Mouse (Mus musculus): Measurements from ENCODE around the gene Ifitm10. TPM values are rescaled to one million over a fixed set of nuclear protein-coding genes. Genes with fewer than 3 reads are reported as not detected.

Ifitm10 gene
- total and polyA plus RNA-seq, 3 experiments: not detected

- Histone ChIP-seq H3K4me3 (replicated peaks in 1 of 3; ENCODE audit: low read depth in 2 of 3, low read length in 2 of 3, poor library complexity in 1 of 3) (no peak overlapping the region), H3K4me2 (ENCODE audit: insufficient read depth, low read depth, poor library complexity, severe bottlenecking) (no peak overlapping the region), H3K4me1 (ENCODE audit: control insufficient read depth in 1 of 2, insufficient read depth in 2 of 2) (no peaks in the 10 kb centered on the region), H3K79me2 (replicated peaks; ENCODE audit: control insufficient read depth, extremely low read depth, insufficient read depth, poor library complexity, severe bottlenecking) (no peaks in the 10 kb centered on the region), H3K36me3 (replicated peaks in 1 of 2; ENCODE audit: control insufficient read depth in 1 of 2, insufficient read depth in 1 of 2, low read length in 1 of 2) (peaks cover 32 to 53% of the 10 kb centered on the region in 2 experiments), H3K27me3 (replicated peaks) (no peaks in the 10 kb centered on the region), H3K9me3 (replicated peaks; ENCODE audit: low read length) (no peaks in the 10 kb centered on the region), H3K27ac (ENCODE audit: insufficient read depth, low read depth) (no peak overlapping the region), H3K9ac (ENCODE audit: insufficient read depth, low read depth) (no peak overlapping the region)
- TF ChIP-seq MAX (IDR thresholded peaks at IDR 0.05; ENCODE audit: low read length) (no peak), NRF1 (IDR thresholded peaks at IDR 0.05; ENCODE audit: low read depth, low read length) (no peak), NELFE (IDR thresholded peaks at IDR 0.05; ENCODE audit: low read depth, low read length) (no peak), POLR2A (IDR thresholded peaks at IDR 0.05; ENCODE audit: low read depth, low read length) (no peak)
- in situ Hi-C loops (cut with MboI; ENCODE audit: low pct_ligation_motif_present, low pct_unique_long_range_greater_than_20kb, low sequenced_read_pairs): no loop called here
- DNase-seq (ENCODE audit: extremely low read depth): no peak
- dilution Hi-C loops (cut with MboI; ENCODE audit: extremely low pct_ligation_motif_present, extremely low pct_unique_long_range_greater_than_20kb, low sequenced_read_pairs): no loop called here
Measured at GRCm38 (mm10) chr7:142374413-142375015, 961 bp upstream of the Ifitm10 start.

- Histone ChIP-seq H3K36me3 (replicated peaks in 1 of 2; ENCODE audit: control insufficient read depth in 1 of 2, insufficient read depth in 1 of 2, low read length in 1 of 2) (peaks cover 20 to 38% of the 10 kb centered on the region in 2 experiments), H3K4me3 (replicated peaks in 1 of 3; ENCODE audit: low read depth in 2 of 3, low read length in 2 of 3, poor library complexity in 1 of 3) (no peak overlapping the region), H3K9me3 (replicated peaks; ENCODE audit: low read length) (no peaks in the 10 kb centered on the region), H3K9ac (ENCODE audit: insufficient read depth, low read depth) (no peak overlapping the region), H3K27ac (ENCODE audit: insufficient read depth, low read depth) (no peak overlapping the region), H3K4me2 (ENCODE audit: insufficient read depth, low read depth, poor library complexity, severe bottlenecking) (no peak overlapping the region), H3K27me3 (replicated peaks) (peaks cover 9% of the 10 kb centered on the region), H3K79me2 (replicated peaks; ENCODE audit: control insufficient read depth, extremely low read depth, insufficient read depth, poor library complexity, severe bottlenecking) (no peaks in the 10 kb centered on the region), H3K4me1 (ENCODE audit: control insufficient read depth in 1 of 2, insufficient read depth in 2 of 2) (no peaks in the 10 kb centered on the region)
- dilution Hi-C loops (cut with MboI; ENCODE audit: extremely low pct_ligation_motif_present, extremely low pct_unique_long_range_greater_than_20kb, low sequenced_read_pairs) (no loop called here), in situ Hi-C loops (cut with MboI; ENCODE audit: low pct_ligation_motif_present, low pct_unique_long_range_greater_than_20kb, low sequenced_read_pairs) (no loop called here)
- TF ChIP-seq ZKSCAN1 (IDR thresholded peaks at IDR 0.05; ENCODE audit: borderline replicate concordance, low read depth, low read length) (no peak), JUN (IDR thresholded peaks at IDR 0.05; ENCODE audit: insufficient read depth, low read depth, low read length) (no peak)
- DNase-seq (ENCODE audit: extremely low read depth): no peak
Measured at GRCm38 (mm10) chr7:142373039-142373438, 514 bp downstream of the Ifitm10 start.

GRCm38 (mm10) chr7:142371768-142372661 is 1.5 kb downstream of the Ifitm10 start:
- H3K27me3 ChIP-seq (replicated peaks): peaks cover 9% of the 10 kb centered on the region
- H3K4me3 ChIP-seq (replicated peaks in 1 of 3; ENCODE audit: low read depth in 2 of 3, low read length in 2 of 3, poor library complexity in 1 of 3): no peak overlapping the region
- H3K36me3 ChIP-seq (replicated peaks in 1 of 2; ENCODE audit: control insufficient read depth in 1 of 2, insufficient read depth in 1 of 2, low read length in 1 of 2): peaks cover 12 to 28% of the 10 kb centered on the region in 2 experiments
- no peak for DNase-seq (ENCODE audit: extremely low read depth)
- H3K9me3 ChIP-seq (replicated peaks; ENCODE audit: low read length): no peaks in the 10 kb centered on the region
- in situ Hi-C loops (cut with MboI; ENCODE audit: low pct_ligation_motif_present, low pct_unique_long_range_greater_than_20kb, low sequenced_read_pairs) (no loop called here), dilution Hi-C loops (cut with MboI; ENCODE audit: extremely low pct_ligation_motif_present, extremely low pct_unique_long_range_greater_than_20kb, low sequenced_read_pairs) (no loop called here)
- no peak overlapping the region for H3K4me2 ChIP-seq (ENCODE audit: insufficient read depth, low read depth, poor library complexity, severe bottlenecking)
- no peak overlapping the region for H3K27ac ChIP-seq (ENCODE audit: insufficient read depth, low read depth)
- H3K79me2 ChIP-seq (replicated peaks; ENCODE audit: control insufficient read depth, extremely low read depth, insufficient read depth, poor library complexity, severe bottlenecking): no peaks in the 10 kb centered on the region
- TF ChIP-seq SMC3 (IDR thresholded peaks at IDR 0.05; ENCODE audit: low read depth, low read length) (no peak), POLR2AphosphoS2 (IDR thresholded peaks at IDR 0.05; ENCODE audit: low read depth, low read length) (no peak), NELFE (IDR thresholded peaks at IDR 0.05; ENCODE audit: low read depth, low read length) (no peak), PAX5 (IDR thresholded peaks at IDR 0.05; ENCODE audit: low read length) (no peak)
- H3K9ac ChIP-seq (ENCODE audit: insufficient read depth, low read depth): no peak overlapping the region
- H3K4me1 ChIP-seq (ENCODE audit: control insufficient read depth in 1 of 2, insufficient read depth in 2 of 2): no peaks in the 10 kb centered on the region
